Mouse (Mus musculus): Measurements from ENCODE around the gene Olfr804.

The Olfr804 gene

GRCm38 (mm10) chr10:129702910-129703309 is at the start of gene Olfr804:
TSS of gene Olfr804 (plus strand) at chr10:129703210.
- DNase-seq (ENCODE audit: low spot score in 2 of 2) = no peak

- no peak for DNase-seq (ENCODE audit: low spot score in 2 of 2)
Observed at GRCm38 (mm10) chr10:129657394-129657793, 45.6 kb upstream of the Olfr804 start, which contains the start of gene Olfr800. TSS of gene Olfr800 (plus strand) at chr10:129657694.

GRCm38 (mm10) chr10:129673765-129674164 is 29.2 kb upstream of the Olfr804 start, which contains the start of gene Olfr801:
TSS of gene Olfr801 (minus strand) at chr10:129673865.
- DNase-seq (ENCODE audit: low spot score in 2 of 2) = no peak

GRCm38 (mm10) chr10:129688069-129688468 is 14.9 kb upstream of the Olfr804 start, which contains the start of gene Olfr802:
TSS of gene Olfr802 (minus strand) at chr10:129688169.
- DNase-seq (ENCODE audit: low spot score in 2 of 2) = no peak

GRCm38 (mm10) chr10:129694186-129694585 is 8.8 kb upstream of the Olfr804 start, which contains the start of gene Olfr803:
TSS of gene Olfr803 (minus strand) at chr10:129694286.
- no peak for DNase-seq (ENCODE audit: low spot score in 2 of 2)

- no peak for DNase-seq (ENCODE audit: low spot score in 2 of 2)
Observed at GRCm38 (mm10) chr10:129729275-129729674, 26.3 kb downstream of the Olfr804 start, which contains the start of gene Olfr805. TSS of gene Olfr805 (minus strand) at chr10:129729375.

GRCm38 (mm10) chr10:129741821-129742220 is 38.8 kb downstream of the Olfr804 start, which contains the start of gene Olfr806:
TSS of gene Olfr806 (minus strand) at chr10:129741921.
- no peak for DNase-seq (ENCODE audit: low spot score in 2 of 2)

- DNase-seq (ENCODE audit: low spot score in 2 of 2) = no peak
Observed at GRCm38 (mm10) chr10:129757693-129758092, 54.7 kb downstream of the Olfr804 start, which contains the start of gene Olfr807. TSS of gene Olfr807 (minus strand) at chr10:129757793.

All from cerebellum, postnatal 4 days (tissue).